Mouse (Mus musculus): ENCODE results near the gene Gpatch2. TPM values are rescaled to one million over a fixed set of nuclear protein-coding genes. Genes with fewer than 3 reads are reported as not detected.
A peak's percentile ranks its signal among the peaks of the same experiment; 100 is the strongest.

Gene Gpatch2
- polyA plus RNA-seq, 1 experiment: 5.5 TPM

GRCm38 (mm10) chr1:187220756-187221155 is 5.4 kb downstream of the Gpatch2 start:
- TF ChIP-seq GATA1 (IDR thresholded peaks at IDR 0.05; ENCODE audit: borderline replicate concordance, low read length) (no peak), FLI1 (IDR thresholded peaks at IDR 0.05; ENCODE audit: low read length) (no peak)
- H3K4me3 ChIP-seq (replicated peaks): no peak overlapping the region
- H3K4me1 ChIP-seq: peaks cover 60% of the 10 kb centered on the region
- H3K36me3 ChIP-seq (replicated peaks; ENCODE audit: low read length): peaks cover 18% of the 10 kb centered on the region
- H3K27me3 ChIP-seq (replicated peaks): no peaks in the 10 kb centered on the region
- no peaks in the 10 kb centered on the region for H3K9me3 ChIP-seq

GRCm38 (mm10) chr1:187226328-187227025 is 11.2 kb downstream of the Gpatch2 start:
- TF ChIP-seq FLI1 (IDR thresholded peaks at IDR 0.05; ENCODE audit: low read length) (no peak), GATA1 (IDR thresholded peaks at IDR 0.05; ENCODE audit: borderline replicate concordance, low read length) (no peak)
- Histone ChIP-seq H3K4me1 (peaks cover 53% of the 10 kb centered on the region), H3K36me3 (replicated peaks; ENCODE audit: low read length) (peaks cover 65% of the 10 kb centered on the region)

GRCm38 (mm10) chr1:187228414-187229146 is 13.3 kb downstream of the Gpatch2 start:
- Histone ChIP-seq H3K36me3 (replicated peaks; ENCODE audit: low read length) (peaks cover 82% of the 10 kb centered on the region), H3K27me3 (replicated peaks) (no peaks in the 10 kb centered on the region), H3K9me3 (no peaks in the 10 kb centered on the region), H3K4me1 (peaks cover 39% of the 10 kb centered on the region), H3K4me3 (replicated peaks) (no peak overlapping the region)
- TF ChIP-seq FLI1 (IDR thresholded peaks at IDR 0.05; ENCODE audit: low read length): no peak
- TF ChIP-seq GATA1 (IDR thresholded peaks at IDR 0.05; ENCODE audit: borderline replicate concordance, low read length): no peak

More at GRCm38 (mm10) chr1:187226328-187227025, 11.2 kb downstream of the Gpatch2 start:
- Histone ChIP-seq H3K27me3 (replicated peaks) (no peaks in the 10 kb centered on the region), H3K4me3 (replicated peaks) (peak overlapping the region; percentile 64), H3K9me3 (no peaks in the 10 kb centered on the region)

GRCm38 (mm10) chr1:187230255-187230654 is 14.9 kb downstream of the Gpatch2 start:
- no peaks in the 10 kb centered on the region for H3K9me3 ChIP-seq
- peaks cover 39% of the 10 kb centered on the region for H3K4me1 ChIP-seq
- no peaks in the 10 kb centered on the region for H3K27me3 ChIP-seq (replicated peaks)
- H3K4me3 ChIP-seq (replicated peaks): no peak overlapping the region
- peaks cover 87% of the 10 kb centered on the region for H3K36me3 ChIP-seq (replicated peaks; ENCODE audit: low read length)
- TF ChIP-seq FLI1 (IDR thresholded peaks at IDR 0.05; ENCODE audit: low read length) (no peak), GATA1 (IDR thresholded peaks at IDR 0.05; ENCODE audit: borderline replicate concordance, low read length) (no peak)

- H3K9me3 ChIP-seq: no peaks in the 10 kb centered on the region
- no peak for TF ChIP-seq GATA1 (IDR thresholded peaks at IDR 0.05; ENCODE audit: borderline replicate concordance, low read length)
- TF ChIP-seq FLI1 (IDR thresholded peaks at IDR 0.05; ENCODE audit: low read length): no peak
- H3K36me3 ChIP-seq (replicated peaks; ENCODE audit: low read length): peaks cover 87% of the 10 kb centered on the region
- no peak overlapping the region for H3K4me3 ChIP-seq (replicated peaks)
- H3K27me3 ChIP-seq (replicated peaks): no peaks in the 10 kb centered on the region
- H3K4me1 ChIP-seq: peaks cover 20% of the 10 kb centered on the region
Measured at GRCm38 (mm10) chr1:187232196-187232955, 17.1 kb downstream of the Gpatch2 start.

- peaks cover 88% of the 10 kb centered on the region for H3K36me3 ChIP-seq (replicated peaks; ENCODE audit: low read length)
- TF ChIP-seq FLI1 (IDR thresholded peaks at IDR 0.05; ENCODE audit: low read length) (no peak), GATA1 (IDR thresholded peaks at IDR 0.05; ENCODE audit: borderline replicate concordance, low read length) (no peak)
Measured at GRCm38 (mm10) chr1:187232996-187233615, 17.8 kb downstream of the Gpatch2 start.

GRCm38 (mm10) chr1:187235161-187235560 is 19.9 kb downstream of the Gpatch2 start:
- TF ChIP-seq FLI1 (IDR thresholded peaks at IDR 0.05; ENCODE audit: low read length) (no peak), GATA1 (IDR thresholded peaks at IDR 0.05; ENCODE audit: borderline replicate concordance, low read length) (no peak)
- H3K9me3 ChIP-seq: no peaks in the 10 kb centered on the region
- H3K36me3 ChIP-seq (replicated peaks; ENCODE audit: low read length): peaks cover 81% of the 10 kb centered on the region
- H3K4me1 ChIP-seq: 0 out of 2 replicates have a peak, but pooled peaks cover 5% of the 10 kb centered on the region
- H3K4me3 ChIP-seq (replicated peaks): no peak overlapping the region
- H3K27me3 ChIP-seq (replicated peaks): no peaks in the 10 kb centered on the region

More at GRCm38 (mm10) chr1:187232996-187233615, 17.8 kb downstream of the Gpatch2 start:
- Histone ChIP-seq H3K9me3 (no peaks in the 10 kb centered on the region), H3K4me1 (peaks cover 15% of the 10 kb centered on the region), H3K4me3 (replicated peaks) (no peak overlapping the region), H3K27me3 (replicated peaks) (no peaks in the 10 kb centered on the region)

GRCm38 (mm10) chr1:187236296-187236695 is 21.0 kb downstream of the Gpatch2 start:
- 0 out of 2 replicates have a peak, but pooled peaks cover 2% of the 10 kb centered on the region for H3K4me1 ChIP-seq
- H3K27me3 ChIP-seq (replicated peaks): no peaks in the 10 kb centered on the region
- peaks cover 78% of the 10 kb centered on the region for H3K36me3 ChIP-seq (replicated peaks; ENCODE audit: low read length)
- no peaks in the 10 kb centered on the region for H3K9me3 ChIP-seq
- TF ChIP-seq GATA1 (IDR thresholded peaks at IDR 0.05; ENCODE audit: borderline replicate concordance, low read length) (no peak), FLI1 (IDR thresholded peaks at IDR 0.05; ENCODE audit: low read length) (no peak)
- no peak overlapping the region for H3K4me3 ChIP-seq (replicated peaks)

- H3K4me1 ChIP-seq: 0 out of 2 replicates have a peak, but pooled peaks cover 2% of the 10 kb centered on the region
- H3K27me3 ChIP-seq (replicated peaks): no peaks in the 10 kb centered on the region
- no peak for TF ChIP-seq GATA1 (IDR thresholded peaks at IDR 0.05; ENCODE audit: borderline replicate concordance, low read length)
- no peak for TF ChIP-seq FLI1 (IDR thresholded peaks at IDR 0.05; ENCODE audit: low read length)
- peaks cover 72% of the 10 kb centered on the region for H3K36me3 ChIP-seq (replicated peaks; ENCODE audit: low read length)
- no peak overlapping the region for H3K4me3 ChIP-seq (replicated peaks)
- H3K9me3 ChIP-seq: no peaks in the 10 kb centered on the region
Measured at GRCm38 (mm10) chr1:187238061-187238460, 22.8 kb downstream of the Gpatch2 start.
